Mouse (Mus musculus) forebrain, embryonic 15.5 days (tissue): ENCODE measurements around the gene Ltbp4. TPM values are rescaled to one million over a fixed set of nuclear protein-coding genes. Genes with fewer than 3 reads are reported as not detected.

Experiments
- ATAC-seq: fragments of 200-750 bp; cut with Nextera tagmentation; replicated peaks from 2 replicates; pipeline ENCODE4 v1.8.0; 2017; ENCODE audit warnings: mild to moderate bottlenecking, moderate TSS enrichment, moderate library complexity
- H3K27ac ChIP-seq: fragments of 300-500 bp; sonication (generic); replicated peaks from 2 replicates; pipeline ENCODE4 v1.5.1; 2015; ENCODE audit warnings: mild to moderate bottlenecking, inconsistent platforms
- H3K27me3 ChIP-seq: fragments of 300-500 bp; sonication (generic); 2 replicates; pipeline ENCODE4 v1.6.1; 2015; ENCODE audit warnings: inconsistent platforms
- H3K36me3 ChIP-seq: fragments of 300-500 bp; sonication (generic); 2 replicates; pipeline ENCODE4 v1.6.1; 2015; ENCODE audit warnings: mild to moderate bottlenecking, inconsistent platforms
- H3K4me1 ChIP-seq: fragments of 300-500 bp; sonication (generic); 2 replicates; pipeline ENCODE4 v1.6.1; 2015; ENCODE audit warnings: inconsistent platforms
- H3K4me2 ChIP-seq: fragments of 300-500 bp; sonication (generic); replicated peaks from 2 replicates; pipeline ENCODE4 v1.6.1; 2015; ENCODE audit warnings: mild to moderate bottlenecking, inconsistent platforms
- H3K4me3 ChIP-seq: fragments of 300-500 bp; sonication (generic); 2 replicates; pipeline ENCODE4 v1.5.1; 2015; ENCODE audit warnings: mild to moderate bottlenecking, inconsistent platforms
- H3K9ac ChIP-seq: fragments of 300-500 bp; sonication (generic); replicated peaks from 2 replicates; pipeline ENCODE4 v1.6.1; 2015; ENCODE audit warnings: mild to moderate bottlenecking, inconsistent platforms
- H3K9me3 ChIP-seq: fragments of 300-500 bp; sonication (generic); 2 replicates; pipeline ENCODE4 v1.6.1; 2016; ENCODE audit warnings: inconsistent platforms
- WGBS: fragments of 180-500 bp; shearing (Covaris S2); methylation state at CpG from one replicate; pipeline ENCODE4 v1.1.7; 2015; ENCODE audit warnings: mixed read lengths; 5-methylcytosine and 5-hydroxymethylcytosine counted together
- polyA plus RNA-seq: library from polyadenylated mRNA; unstranded; fragments of >200 nt; fragmentation: Nextera tagmentation; extraction: Ambion mirVana; gene quantifications from 2 replicates; pipeline ENCODE4 v1.2.1, GENCODE M21; 2015

Ltbp4 gene
- polyA plus RNA-seq, 1 experiment from 2014 or later: 15.0 TPM

DNA sequence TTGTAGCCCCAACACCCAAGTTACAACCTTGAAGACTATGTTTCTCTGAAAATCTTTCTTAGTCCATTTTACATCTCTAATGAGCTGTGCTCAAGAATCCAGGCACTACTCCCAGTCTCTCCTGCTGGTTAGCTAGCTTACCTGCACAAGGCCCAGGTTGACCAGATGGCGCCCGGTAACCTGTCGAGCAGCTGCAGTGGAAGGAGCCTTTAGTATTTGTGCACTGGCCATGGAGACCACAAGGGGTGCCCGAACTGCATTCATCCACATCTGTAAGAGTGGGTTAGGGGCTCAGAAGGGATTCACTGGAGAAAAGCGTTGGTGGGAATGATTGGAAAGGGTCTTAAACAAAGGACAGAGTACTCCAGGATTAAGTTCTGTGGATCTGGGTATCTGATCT lies 14.5 kb downstream of the Ltbp4 start:
- Histone ChIP-seq H3K4me1 (peaks cover 8% of the 10 kb centered on the region), H3K27me3 (peaks cover 28% of the 10 kb centered on the region), H3K27ac (no peak overlapping the region), H3K36me3 (no peaks in the 10 kb centered on the region), H3K4me2 (no peak overlapping the region), H3K9ac (no peak overlapping the region), H3K9me3 (no peaks in the 10 kb centered on the region), H3K4me3 (no peak overlapping the region)
- 90% methylated on average over 5 of the region's 5 CpGs for WGBS
- no peak for ATAC-seq

DNA sequence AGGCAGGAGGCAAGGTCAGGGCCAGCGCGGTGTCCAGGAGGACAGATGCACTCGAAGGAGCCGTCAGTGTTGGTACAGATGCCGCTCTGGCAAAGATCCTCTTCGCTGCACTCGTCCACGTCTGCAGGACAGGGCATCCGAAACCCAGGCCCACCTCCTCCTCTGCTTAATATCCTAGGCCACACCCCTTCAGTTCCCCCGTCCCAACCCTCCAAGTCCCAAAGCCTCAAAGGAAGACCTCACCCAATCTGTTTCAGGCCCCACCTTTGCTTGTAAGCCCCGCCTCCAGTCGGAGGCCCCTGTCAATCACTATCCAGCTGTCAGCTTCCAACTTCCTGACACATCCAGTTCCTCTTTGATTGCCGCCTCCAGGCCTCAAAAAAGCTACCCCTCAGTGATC lies 15.2 kb downstream of the Ltbp4 start:
- peaks cover 20% of the 10 kb centered on the region for H3K27me3 ChIP-seq
- H3K27ac ChIP-seq: no peak overlapping the region
- WGBS: 28% methylated on average over 13 of the region's 13 CpGs
- no peak overlapping the region for H3K4me3 ChIP-seq
- H3K36me3 ChIP-seq: no peaks in the 10 kb centered on the region
- H3K4me1 ChIP-seq: peaks cover 8% of the 10 kb centered on the region
- H3K9me3 ChIP-seq: no peaks in the 10 kb centered on the region
- H3K4me2 ChIP-seq: no peak overlapping the region
- no peak for ATAC-seq
- H3K9ac ChIP-seq: no peak overlapping the region

DNA sequence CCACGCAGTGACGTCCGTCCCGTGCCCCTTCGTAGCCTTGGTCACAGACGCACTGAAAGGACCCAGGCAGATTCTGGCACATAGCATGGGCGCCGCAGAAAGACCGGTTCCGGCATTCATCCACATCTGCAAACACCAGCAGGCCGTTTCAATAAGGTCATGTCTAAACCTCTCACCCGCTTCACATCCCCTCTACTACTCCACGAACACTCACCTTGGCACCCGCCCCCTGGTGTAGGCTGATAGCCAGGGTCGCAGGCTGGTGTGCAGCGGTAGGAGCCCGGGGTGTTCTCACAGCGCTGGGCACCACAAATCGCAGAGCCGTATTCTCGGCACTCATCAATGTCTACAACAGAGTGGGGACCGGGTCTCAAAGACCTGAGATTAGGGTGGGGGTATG lies 18.1 kb downstream of the Ltbp4 start:
- no peak for ATAC-seq
- H3K4me2 ChIP-seq: no peak overlapping the region
- H3K27me3 ChIP-seq: no peaks in the 10 kb centered on the region
- H3K36me3 ChIP-seq: no peaks in the 10 kb centered on the region
- peaks cover 8% of the 10 kb centered on the region for H3K4me1 ChIP-seq
- no peak overlapping the region for H3K27ac ChIP-seq
- WGBS: 90% methylated on average over 22 of the region's 22 CpGs
- no peaks in the 10 kb centered on the region for H3K9me3 ChIP-seq
- no peak overlapping the region for H3K4me3 ChIP-seq
- no peak overlapping the region for H3K9ac ChIP-seq

DNA sequence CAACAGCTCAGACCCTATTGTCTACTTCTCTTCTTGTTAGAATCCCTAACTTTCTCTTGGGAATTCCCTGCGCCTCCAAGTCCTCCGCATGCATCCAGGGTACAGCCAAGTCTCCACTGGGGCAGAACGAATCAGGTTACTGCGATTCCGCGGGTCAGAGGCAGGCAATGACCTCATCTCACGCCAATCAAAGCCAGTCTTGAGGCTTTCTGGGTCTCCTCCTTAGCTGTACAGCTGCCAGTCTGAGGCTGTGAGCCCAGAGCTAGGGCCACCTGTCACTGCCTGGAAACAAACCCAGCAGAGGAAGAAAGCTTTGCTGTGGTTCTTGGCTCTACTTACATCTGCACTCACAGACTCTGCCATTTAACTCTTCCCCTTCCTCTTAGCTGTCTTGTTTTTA lies 21.5 kb downstream of the Ltbp4 start:
- H3K9ac ChIP-seq: no peak overlapping the region
- 24% methylated on average over 7 of the region's 7 CpGs for WGBS
- no peaks in the 10 kb centered on the region for H3K27me3 ChIP-seq
- peak overlapping the region; percentile 61 for H3K27ac ChIP-seq
- no peak overlapping the region for H3K4me2 ChIP-seq
- no peaks in the 10 kb centered on the region for H3K9me3 ChIP-seq
- no peak overlapping the region for H3K4me3 ChIP-seq
- peaks cover 8% of the 10 kb centered on the region for H3K4me1 ChIP-seq
- peak; percentile 81 for ATAC-seq
- H3K36me3 ChIP-seq: 0 out of 2 replicates have a peak, but pooled peaks cover 2% of the 10 kb centered on the region

DNA sequence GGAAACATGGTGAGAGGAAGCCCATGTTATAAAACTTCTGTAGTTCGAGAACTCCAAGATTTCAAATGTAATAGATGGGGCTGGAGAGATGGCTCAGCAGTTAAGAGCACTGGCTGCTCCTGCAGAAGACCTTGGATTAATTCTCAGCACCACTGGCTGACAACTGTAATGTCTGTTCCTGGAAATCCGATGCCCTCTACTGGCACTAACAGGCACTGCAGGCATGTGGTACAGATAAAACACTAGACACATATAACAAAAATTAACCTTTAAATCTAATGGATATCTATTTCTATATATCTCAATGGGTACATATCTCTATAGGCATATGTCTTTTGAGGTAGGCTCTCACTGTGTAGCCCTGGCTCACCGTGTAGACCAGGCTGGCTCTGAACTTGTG lies 23.1 kb downstream of the Ltbp4 start:
- 93% methylated on average over 3 of the region's 3 CpGs for WGBS
- no peaks in the 10 kb centered on the region for H3K27me3 ChIP-seq
- no peak overlapping the region for H3K4me2 ChIP-seq
- peaks cover 17% of the 10 kb centered on the region for H3K4me1 ChIP-seq
- no peak for ATAC-seq
- no peak overlapping the region for H3K27ac ChIP-seq
- no peak overlapping the region for H3K9ac ChIP-seq
- 0 out of 2 replicates have a peak, but pooled peaks cover 2% of the 10 kb centered on the region for H3K36me3 ChIP-seq
- no peaks in the 10 kb centered on the region for H3K9me3 ChIP-seq
- no peak overlapping the region for H3K4me3 ChIP-seq

DNA sequence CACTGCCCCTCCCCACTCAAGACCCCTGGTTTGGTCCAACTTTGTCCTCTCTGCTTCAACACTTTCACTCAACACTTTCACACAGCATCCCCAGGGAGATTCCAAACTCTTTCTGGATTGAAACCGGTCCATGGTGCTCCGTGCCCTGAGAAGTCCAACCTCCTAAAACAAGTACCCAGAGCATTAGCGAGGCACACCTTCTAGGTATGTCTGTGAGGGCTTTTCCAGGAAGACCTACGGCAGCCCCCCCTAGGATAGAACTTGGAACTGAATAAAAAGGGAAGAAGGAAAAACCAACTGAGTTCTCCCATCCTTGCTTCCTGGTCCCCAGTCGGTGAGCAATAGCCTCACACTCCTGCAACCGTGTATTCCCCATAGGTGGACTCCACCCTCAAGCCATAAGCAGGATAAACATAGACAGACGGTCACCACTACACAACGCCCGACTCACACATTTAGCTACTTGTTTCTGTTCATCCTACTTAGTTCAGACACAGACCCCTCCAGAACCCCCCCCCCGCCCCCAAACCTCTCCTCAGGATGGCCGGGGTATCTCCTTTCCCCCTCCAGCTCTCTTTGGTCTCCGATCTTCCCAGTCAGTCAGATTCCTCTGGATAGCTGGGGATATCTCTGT lies 25.7 kb downstream of the Ltbp4 start:
- Histone ChIP-seq H3K4me3 (no peak overlapping the region), H3K27ac (no peak overlapping the region), H3K4me2 (no peak overlapping the region), H3K27me3 (no peaks in the 10 kb centered on the region), H3K9me3 (no peaks in the 10 kb centered on the region), H3K36me3 (0 out of 2 replicates have a peak, but pooled peaks cover 2% of the 10 kb centered on the region), H3K9ac (no peak overlapping the region), H3K4me1 (peaks cover 17% of the 10 kb centered on the region)
- ATAC-seq: no peak
- 90% methylated on average over 12 of the region's 12 CpGs for whole genome bisulfite sequencing

DNA sequence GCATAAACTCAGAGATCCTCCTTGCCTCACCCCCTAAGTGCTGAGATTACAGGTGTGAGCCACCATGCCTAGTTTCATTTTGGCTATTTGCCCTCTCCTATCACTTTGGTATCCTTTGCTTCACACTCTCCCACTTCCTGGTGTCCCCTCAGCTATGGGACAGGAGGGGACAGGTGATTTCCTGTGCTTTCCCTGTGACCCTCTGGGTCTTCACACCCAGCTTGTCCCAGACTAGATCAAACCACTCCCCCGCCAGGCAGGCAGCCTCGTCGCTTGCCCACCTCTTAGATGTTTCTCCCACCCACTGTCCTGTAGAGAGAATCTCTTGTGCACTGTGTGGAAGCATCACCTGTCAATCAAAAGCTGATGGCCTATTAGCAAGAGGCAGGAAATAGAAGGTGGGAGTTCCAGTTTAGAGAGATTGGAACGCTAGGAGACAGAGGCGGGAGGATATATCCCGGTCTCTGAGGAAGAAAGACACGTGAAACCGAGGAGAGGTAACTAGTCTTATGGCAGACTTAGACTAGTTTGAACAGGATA lies 26.4 kb downstream of the Ltbp4 start:
- Histone ChIP-seq H3K36me3 (0 out of 2 replicates have a peak, but pooled peaks cover 2% of the 10 kb centered on the region), H3K27me3 (no peaks in the 10 kb centered on the region), H3K4me3 (no peak overlapping the region), H3K9me3 (no peaks in the 10 kb centered on the region), H3K9ac (no peak overlapping the region), H3K4me1 (peaks cover 12% of the 10 kb centered on the region), H3K4me2 (no peak overlapping the region), H3K27ac (no peak overlapping the region)
- ATAC-seq: 0 out of 2 replicates have a peak, but pooled peaks have one; percentile 11
- 51% methylated on average over 8 of the region's 8 CpGs for WGBS

DNA sequence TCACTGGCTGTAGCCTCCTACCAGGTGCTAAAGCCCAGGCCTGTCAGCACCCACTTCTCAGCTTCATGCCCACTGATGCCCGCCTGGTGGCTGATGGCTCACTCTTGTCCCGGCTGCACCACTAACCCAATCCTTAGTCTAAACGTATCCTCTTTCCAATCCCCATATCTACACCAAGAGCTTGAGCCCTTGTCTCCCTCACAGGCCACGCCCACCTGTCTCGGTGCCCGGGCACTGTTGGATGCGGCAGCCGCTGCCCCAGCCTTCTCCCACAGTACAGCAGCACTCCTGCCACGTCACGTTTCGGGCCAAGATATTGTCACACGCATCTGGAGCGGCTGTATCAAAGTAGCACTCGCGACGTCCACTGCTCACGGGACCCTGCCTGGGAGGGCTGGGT lies 27.2 kb downstream of the Ltbp4 start:
- Histone ChIP-seq H3K9ac (peak overlapping the region; percentile 37; the same call in 1 of the 2 replicates), H3K4me3 (peak overlapping the region; percentile 31), H3K27ac (0 out of 2 replicates have a peak overlapping the region, but pooled peaks have one; percentile 5), H3K27me3 (no peaks in the 10 kb centered on the region), H3K36me3 (0 out of 2 replicates have a peak, but pooled peaks cover 2% of the 10 kb centered on the region), H3K9me3 (no peaks in the 10 kb centered on the region), H3K4me1 (peaks cover 9% of the 10 kb centered on the region), H3K4me2 (peak overlapping the region; percentile 46)
- peak; percentile 68 for ATAC-seq
- 4% methylated on average over 17 of the region's 17 CpGs for WGBS

DNA sequence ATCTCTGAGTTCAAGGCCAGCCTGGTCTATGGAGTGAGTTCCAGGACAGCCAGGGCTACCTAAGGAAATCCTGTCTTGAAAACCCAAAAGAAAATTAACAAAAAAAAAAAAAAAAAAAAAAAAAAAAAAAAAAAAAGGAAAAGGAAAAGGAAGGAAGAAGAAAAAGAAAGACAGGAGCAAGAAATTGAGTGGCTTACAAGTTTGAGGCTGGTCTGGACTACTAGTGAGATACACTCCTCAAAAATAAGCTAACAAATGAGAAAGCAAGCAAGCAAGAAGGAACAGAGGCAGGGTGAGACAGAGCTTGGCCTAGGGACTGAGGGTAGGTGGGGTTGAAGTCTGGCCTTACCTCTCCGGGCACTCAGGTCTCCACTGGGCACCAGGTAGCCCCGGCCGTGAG lies 27.7 kb downstream of the Ltbp4 start:
- Histone ChIP-seq H3K36me3 (0 out of 2 replicates have a peak, but pooled peaks cover 2% of the 10 kb centered on the region), H3K9ac (no peak overlapping the region), H3K4me1 (peaks cover 9% of the 10 kb centered on the region), H3K27me3 (no peaks in the 10 kb centered on the region), H3K9me3 (no peaks in the 10 kb centered on the region), H3K4me2 (no peak overlapping the region), H3K27ac (0 out of 2 replicates have a peak overlapping the region, but pooled peaks have one; percentile 5), H3K4me3 (no peak overlapping the region)
- no peak for ATAC-seq
- WGBS: 38% methylated on average over 3 of the region's 3 CpGs

DNA sequence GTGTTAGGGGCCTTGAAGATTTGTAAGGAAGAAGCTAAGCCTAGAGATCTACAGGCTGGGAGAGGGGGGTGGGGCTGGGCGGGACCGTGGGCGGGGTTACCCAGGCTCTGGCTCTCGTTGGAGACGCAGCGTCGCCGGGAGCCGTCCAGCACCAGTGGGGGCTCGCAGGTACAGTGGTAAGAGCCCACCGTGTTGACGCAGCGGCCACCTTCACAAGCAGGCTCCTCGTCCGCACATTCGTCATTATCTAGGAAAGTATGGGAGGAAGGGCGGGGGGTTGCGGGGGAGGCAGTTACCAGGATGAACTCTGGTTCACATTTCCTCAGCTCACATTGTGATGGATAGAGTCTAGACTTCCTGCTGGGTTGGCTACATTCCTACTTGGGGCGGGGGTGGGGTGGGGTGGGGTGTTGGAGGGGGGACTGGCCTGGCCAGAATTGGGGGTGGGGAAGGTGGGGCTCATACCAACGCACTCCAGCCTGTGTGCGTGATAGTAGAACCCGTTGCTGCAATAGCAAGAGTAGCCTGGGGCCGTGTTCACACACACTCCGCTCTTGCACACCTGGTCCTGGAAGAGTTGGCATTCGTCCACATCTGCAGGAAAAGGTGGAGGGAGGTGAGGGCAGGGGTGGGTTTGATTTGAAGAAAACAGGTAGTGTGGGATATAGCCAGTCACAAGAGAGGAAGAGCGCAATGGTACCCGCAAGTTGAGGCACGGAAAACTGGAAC lies 28.5 kb downstream of the Ltbp4 start:
- peak overlapping the region; percentile 31 for H3K4me3 ChIP-seq
- H3K27ac ChIP-seq: no peak overlapping the region
- WGBS: 16% methylated on average over 28 of the region's 28 CpGs
- no peaks in the 10 kb centered on the region for H3K27me3 ChIP-seq
- no peaks in the 10 kb centered on the region for H3K9me3 ChIP-seq
- no peak for ATAC-seq
- H3K36me3 ChIP-seq: 0 out of 2 replicates have a peak, but pooled peaks cover 2% of the 10 kb centered on the region
- no peak overlapping the region for H3K9ac ChIP-seq
- peak overlapping the region; percentile 47 for H3K4me2 ChIP-seq
- H3K4me1 ChIP-seq: peaks cover 9% of the 10 kb centered on the region

DNA sequence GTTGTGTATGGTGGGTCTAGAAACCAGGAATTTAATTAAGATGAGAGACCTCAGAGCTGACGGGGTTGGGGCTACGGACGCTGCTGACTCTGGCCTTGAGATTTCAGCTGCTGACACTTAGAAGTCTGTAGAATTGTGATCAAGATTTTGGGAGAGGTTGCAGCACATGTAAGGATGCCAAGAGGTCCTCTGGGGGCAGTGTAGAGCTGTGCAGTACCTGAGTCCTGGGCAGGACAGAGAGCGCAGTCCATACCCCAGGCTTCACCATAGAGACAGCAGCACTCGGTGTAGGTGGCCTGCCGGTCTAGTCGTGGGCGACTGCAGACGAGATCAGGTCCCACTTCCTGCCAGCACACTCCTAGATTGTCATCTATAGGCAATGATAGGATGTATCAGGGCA lies 29.9 kb downstream of the Ltbp4 start:
- H3K36me3 ChIP-seq: no peaks in the 10 kb centered on the region
- no peaks in the 10 kb centered on the region for H3K27me3 ChIP-seq
- H3K9ac ChIP-seq: no peak overlapping the region
- no peaks in the 10 kb centered on the region for H3K9me3 ChIP-seq
- 69% methylated on average over 9 of the region's 9 CpGs for WGBS
- no peak overlapping the region for H3K4me2 ChIP-seq
- no peak for ATAC-seq
- H3K4me1 ChIP-seq: peaks cover 9% of the 10 kb centered on the region
- H3K27ac ChIP-seq: no peak overlapping the region
- no peak overlapping the region for H3K4me3 ChIP-seq
